Mouse (Mus musculus) liver, postnatal 0 days (tissue): ENCODE measurements around the gene Brca1.

Source experiments
- CTCF ChIP-seq: sonication (generic); IDR thresholded peaks from 2 replicates; pipeline ENCODE4 v1.5.1; 2016; ENCODE audit warnings: antibody characterized with exemption, low read depth
- EP300 ChIP-seq: IDR thresholded peaks from 2 replicates; pipeline ENCODE4 v1.6.1; 2016; ENCODE audit warnings: antibody characterized with exemption, low read depth, mild to moderate bottlenecking

DNA sequence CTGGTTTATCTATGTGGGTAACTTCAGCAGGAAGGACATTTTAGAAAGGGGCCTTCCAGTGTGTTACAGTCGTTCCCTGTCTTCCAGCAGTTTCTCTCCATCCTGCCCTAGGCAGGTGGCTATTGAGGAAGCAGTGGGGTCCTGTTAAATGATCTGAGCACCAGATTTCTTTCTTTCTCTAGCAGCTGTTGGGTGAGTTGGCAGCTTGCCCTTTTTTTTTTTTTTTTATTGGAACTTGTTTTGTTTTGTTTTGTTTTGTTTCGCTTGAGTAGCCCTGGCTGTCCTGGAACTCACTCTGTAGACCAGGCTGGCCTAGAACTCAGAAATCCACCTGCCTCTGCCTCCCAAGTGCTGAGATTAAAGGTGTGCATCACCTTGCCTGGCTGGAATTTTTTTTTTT, 5.2 kb upstream of the Brca1 start:
- no peak for TF ChIP-seq CTCF
- TF ChIP-seq EP300: no peak
